Mouse (Mus musculus): ENCODE results near the gene Ttc28.

DNA sequence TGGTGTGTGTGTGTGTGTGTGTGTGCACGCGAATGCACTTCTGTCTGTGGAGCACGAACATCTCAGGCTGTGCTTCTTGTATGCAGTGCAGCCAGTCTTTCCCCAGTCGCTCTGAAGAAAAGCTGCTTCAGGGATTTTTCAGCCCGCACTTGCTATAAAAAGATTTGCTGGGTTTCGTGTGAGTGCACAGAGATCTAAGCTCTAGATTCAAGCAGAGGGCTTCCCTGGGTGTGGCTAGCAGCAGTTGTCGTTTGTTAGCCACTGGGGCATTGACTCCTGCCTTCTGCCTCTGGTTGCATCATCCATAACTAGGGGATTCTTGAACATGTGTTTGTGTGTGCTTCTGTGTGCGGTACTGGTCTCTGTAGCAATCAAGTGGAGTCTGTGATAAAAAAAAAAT is 175.9 kb downstream of the Ttc28 start:
- TF ChIP-seq TAL1 (IDR thresholded peaks at IDR 0.05; ENCODE audit: low read length), result no peak
- TF ChIP-seq GATA1 (IDR thresholded peaks at IDR 0.05; ENCODE audit: low read length), result no peak

All from erythroblast, embryonic 14.5 days (primary cell).